Mouse (Mus musculus): ENCODE data around the gene Atp8b3.
A peak's percentile ranks its signal among the peaks of the same experiment; 100 is the strongest.

Atp8b3 gene

DNA sequence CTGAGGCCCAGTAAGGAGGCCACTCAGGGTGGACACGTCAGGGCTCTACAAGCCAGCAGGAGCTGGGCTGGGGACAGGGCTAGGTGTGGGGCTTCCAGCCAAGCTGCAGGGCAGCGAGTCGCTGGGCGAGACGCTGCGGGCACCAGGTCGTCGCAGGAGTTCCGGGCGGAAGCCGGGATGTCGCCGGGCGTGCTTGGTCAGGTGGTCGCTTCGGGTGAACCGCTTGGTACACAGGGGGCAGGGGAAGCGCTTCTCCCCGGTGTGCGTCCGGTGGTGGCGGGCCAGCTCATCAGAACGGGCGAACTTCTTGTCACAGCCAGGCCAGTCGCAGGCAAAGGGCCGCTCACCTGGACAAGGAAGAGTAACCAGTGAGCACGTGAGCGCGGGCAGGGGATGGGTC lies 30.0 kb upstream of the Atp8b3 start:
- DNase-seq (ENCODE audit: low spot score in 2 of 2), result no peak

DNA sequence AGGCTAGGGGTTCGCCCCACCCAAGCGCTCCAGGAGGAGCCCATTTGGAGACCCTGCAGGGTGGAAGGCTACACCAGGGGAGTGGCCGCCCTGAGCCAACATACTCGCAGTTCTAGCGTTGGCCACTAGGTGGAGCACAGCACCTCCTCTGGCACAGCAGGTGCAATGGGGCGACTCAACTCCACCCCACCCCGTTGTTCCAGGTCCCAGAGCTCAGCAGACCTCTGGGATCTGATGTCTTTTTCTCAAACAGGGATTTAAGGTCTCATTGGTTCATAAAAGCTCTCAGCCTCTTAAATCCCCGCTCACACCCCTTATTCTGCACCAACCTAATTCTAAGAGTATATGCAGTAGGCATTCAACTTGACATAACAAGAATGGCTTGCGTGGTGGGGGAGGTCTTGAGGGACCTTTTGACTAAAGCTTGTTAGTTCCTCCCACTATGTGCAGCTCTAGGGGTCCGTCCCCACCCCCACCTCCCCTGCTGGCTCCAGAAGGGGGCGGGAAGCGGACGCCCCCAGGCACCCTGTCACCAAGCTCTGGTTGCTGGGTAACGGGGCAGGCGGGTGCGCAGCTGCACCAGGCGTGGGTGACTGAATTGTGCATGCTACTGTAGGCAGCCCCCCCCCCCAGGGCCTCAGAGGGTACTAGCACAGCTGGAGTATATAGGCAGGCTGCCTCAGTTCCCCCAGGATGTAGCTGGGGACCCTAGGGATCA lies 27.6 kb upstream of the Atp8b3 start:
- DNase-seq (ENCODE audit: low spot score in 2 of 2), result peak; percentile 76 to 86

DNA sequence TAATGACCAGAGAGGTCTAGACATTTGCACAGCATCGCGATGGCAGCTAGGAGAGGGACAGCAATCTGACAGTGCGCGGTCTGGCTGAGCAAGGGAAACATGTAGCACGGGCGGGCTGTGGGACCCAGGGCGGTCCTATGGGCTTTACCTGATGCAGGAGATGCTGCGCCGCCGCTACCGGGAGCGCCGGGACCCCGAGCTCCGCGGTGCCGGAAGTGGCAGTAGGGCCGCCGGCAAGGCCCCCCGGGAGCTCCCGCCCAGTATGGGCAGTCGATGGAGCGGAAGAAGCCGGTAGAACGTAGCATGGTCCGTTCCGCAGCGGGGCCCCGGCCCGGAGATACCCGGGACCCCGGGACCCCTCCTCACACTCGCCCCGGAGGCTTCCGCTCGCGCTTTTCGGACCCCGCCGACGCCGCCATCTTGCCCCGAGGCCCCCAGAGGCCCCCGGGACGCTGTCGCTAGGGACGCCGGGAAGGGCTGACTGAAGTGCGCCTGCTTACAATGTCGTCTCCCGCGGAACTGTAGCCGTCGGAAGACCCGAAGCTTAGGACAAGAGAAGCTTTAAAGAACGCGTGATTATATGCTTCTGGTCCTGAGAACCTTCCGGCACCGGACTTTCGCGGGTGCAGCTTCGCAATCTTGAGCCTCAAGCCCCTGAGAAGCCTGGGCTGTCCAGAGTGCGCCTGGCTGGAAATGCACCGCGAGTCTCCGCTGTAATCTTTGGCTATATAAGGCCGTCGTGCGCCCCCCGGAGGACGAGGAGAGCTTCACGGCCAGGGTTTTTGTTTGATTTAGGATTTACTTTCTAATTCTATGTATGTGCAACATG lies 22.4 kb upstream of the Atp8b3 start, which contains the start of gene Rexo1:
TSS of gene Rexo1 (minus strand) at position 445 of the 829 bp plus-strand sequence.
- peak; percentile 87 to 94 for DNase-seq (ENCODE audit: low spot score in 2 of 2)

DNA sequence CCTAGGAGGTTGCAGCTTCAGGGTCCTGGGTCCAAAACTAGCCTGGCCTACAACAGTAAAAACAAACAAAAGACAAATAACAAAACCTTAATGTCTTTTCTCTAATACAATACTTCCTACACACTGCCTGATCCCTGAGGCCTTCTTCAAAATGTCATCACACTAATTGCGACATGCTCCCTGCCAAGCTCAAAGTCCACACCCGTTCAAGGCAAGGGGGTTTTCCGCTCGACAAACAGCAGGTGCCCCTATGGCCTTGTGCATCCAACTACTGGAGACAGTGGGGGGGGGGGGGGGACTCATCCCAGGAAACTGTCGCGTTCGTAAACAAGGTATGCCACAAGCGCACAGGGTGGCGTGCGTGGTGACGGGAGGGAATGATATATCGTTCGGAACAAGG lies 21.7 kb upstream of the Atp8b3 start:
- DNase-seq (ENCODE audit: low spot score in 2 of 2), result no peak

DNA sequence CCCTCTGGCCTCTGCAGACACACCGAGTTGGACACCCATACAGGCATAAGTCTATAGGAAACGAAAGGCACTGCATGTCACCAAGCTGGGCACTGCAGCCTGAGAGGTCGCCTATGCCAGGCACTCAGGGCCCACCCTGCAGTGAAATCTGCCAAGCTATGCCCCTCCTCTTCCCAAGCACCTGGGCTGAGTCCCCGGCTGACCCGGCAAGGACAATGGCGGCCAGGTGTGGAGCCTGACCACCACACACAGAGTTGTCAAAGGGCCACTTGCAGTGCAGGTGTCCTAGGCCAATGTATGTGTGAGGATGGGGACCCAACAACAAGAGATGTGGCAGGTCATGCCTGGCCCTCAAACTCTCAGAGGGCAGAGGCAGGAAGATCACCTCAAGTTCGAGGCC lies 20.5 kb upstream of the Atp8b3 start:
- no peak for DNase-seq (ENCODE audit: low spot score in 2 of 2)

DNA sequence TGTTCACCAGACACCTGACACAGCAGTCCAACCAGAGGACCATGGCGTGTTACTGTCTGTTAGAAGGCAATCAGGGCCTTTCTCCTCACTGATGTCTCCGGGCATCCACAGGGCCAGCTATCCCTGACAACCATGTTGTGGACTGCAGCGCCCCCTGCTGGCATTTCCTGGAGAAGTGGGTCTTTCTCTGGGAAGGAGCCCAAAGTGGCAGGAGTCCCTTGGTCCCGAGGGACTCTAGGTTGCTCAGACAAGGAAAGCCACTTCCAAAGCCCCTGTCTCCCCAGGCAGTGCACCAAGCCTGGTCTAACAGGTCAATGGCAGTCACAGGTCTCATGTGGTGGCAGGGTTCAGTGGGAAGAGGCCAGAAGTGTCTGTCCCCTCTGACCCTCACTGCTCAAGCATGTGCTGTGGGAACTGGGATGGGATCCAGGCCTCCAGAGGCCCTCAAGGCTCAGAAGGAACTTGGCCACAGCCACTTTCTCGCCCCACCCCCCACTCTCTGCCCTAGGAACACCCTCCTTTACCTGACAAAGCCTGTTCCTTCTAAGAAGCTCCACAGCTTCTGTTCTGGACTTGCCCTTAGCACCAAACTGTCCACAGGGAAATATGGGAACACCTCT lies 18.5 kb upstream of the Atp8b3 start:
- DNase-seq (ENCODE audit: low spot score in 2 of 2), result peak in 1 of 2 experiments; percentile 65

DNA sequence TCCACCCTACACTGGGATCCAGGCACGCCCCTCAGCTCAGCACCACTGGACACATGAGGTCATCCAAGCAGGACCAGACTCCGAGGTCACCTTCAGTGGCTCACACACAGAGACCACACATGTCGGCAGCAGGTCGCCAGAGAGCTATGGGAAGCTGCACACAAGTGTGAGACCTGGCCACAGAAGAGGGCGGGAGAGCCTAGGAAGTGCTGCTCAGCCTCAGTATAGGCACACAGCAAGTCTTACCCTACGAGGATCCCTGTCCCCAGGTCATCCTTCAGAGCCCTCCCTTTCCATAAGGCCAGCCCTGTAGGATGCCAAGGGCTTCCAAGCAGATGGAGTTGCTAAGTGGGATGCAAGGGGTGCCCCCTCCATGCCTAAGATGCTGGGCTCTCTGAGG lies 15.1 kb upstream of the Atp8b3 start:
- DNase-seq (ENCODE audit: low spot score in 2 of 2), result no peak

DNA sequence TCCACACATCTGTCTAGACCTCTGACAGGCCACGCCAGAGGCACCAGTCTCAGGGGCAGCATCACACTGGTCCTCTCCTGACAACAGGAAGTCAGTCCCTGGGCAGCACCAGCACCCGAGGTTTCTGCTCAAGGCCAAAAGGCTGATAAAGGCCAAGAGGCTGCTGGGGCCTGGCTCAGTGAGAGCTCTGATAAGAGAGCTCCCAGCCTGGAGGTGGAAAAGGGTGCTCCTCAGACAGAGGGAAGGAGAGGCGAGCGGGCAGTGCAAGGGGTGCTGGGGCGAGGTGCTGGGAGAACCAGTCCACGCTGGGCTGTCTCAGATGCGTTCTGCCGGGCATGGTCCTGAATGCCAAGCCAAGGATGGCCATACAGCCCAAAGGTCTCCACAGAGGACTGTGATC lies 14.7 kb upstream of the Atp8b3 start:
- no peak for DNase-seq (ENCODE audit: low spot score in 2 of 2)

DNA sequence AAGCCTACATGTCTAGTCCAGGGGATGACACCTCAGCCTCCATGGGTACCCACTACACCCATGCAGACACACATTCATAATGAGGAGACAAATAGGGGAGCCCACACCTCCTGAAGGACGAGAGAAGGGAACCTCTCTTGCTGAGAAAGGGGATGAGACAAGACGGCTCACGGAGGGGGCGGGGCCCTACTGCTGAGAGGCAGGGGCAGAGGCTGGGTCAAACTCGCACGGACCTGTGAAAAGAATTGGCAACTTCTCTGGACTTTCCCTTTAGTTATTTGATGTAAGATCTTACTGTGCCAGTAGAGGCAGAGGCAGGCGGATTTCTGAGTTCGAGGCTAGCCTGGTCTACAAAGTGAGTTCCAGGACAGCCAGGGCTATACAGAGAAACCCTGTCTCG lies 13.4 kb upstream of the Atp8b3 start:
- DNase-seq (ENCODE audit: low spot score in 2 of 2), result no peak

DNA sequence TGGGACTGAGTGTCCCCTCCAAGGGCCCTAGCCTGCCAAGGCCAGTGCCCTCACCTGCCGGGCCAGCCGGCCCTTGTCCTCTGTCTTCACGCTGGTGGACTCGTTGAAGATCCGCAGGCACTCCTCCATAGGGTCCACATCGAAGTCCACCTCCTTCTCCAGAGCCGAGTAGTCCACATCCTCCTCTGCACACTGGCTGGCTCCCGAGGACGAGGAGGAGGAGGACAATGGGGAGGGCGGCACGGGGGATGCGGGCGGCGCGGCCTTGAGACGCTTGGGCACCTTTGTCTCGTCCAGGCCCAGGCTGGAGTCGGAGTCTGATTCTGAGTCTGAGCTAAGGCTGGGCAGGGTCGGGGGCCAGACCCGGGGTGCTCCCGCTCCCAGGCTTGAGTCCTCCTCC lies 10.4 kb upstream of the Atp8b3 start:
- DNase-seq (ENCODE audit: low spot score in 2 of 2), result no peak

DNA sequence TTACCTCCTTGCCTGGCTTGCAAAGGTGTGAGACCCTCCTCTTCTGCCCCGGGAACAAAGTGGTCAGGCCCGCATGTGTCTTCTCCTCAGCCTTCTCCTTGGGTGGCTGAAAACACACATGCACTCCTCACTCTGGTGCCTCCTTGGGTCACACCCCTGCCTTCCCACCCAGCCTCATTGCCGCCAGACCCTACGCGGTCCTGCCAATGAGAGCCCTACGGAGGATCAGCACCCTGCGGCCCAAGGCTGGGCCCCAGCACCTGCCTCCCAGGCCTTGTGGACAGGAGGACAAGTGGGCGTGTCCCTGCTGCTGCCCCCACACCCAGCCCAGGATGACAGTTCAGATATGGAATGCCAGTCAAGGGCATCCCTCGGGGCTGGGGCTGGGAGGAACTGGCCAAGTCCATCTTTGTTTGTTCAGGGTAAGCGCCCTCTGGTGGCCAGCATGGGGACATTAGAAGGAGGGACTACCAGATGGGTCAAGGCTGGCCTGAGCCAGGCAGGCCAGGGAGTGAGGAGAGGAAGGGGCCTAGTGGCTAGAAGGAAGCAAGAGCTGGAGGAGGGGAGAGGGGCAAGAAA lies 9.6 kb upstream of the Atp8b3 start:
- peak in 1 of 2 experiments; percentile 36 for DNase-seq (ENCODE audit: low spot score in 2 of 2)

DNA sequence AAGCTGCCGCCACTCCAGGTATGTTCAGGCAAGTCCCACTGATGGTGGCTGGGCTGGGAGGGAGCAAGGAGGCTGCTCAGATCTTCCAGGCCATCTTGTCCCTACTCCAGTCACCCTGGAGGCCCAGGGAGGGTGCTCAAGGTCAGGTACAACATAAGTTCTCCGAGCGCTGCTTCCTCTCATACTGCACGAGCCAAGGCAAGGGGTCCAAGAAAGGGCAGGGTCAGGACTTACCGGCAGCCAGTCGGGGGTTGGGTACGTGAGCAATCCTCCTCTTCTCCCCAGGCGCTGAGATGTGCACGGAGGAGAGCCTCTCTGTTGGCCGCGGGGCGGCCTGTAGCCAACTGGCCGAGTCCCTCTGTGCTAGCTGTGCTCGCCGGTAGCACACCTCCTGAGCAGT lies 8.6 kb upstream of the Atp8b3 start:
- no peak for DNase-seq (ENCODE audit: low spot score in 2 of 2)

DNA sequence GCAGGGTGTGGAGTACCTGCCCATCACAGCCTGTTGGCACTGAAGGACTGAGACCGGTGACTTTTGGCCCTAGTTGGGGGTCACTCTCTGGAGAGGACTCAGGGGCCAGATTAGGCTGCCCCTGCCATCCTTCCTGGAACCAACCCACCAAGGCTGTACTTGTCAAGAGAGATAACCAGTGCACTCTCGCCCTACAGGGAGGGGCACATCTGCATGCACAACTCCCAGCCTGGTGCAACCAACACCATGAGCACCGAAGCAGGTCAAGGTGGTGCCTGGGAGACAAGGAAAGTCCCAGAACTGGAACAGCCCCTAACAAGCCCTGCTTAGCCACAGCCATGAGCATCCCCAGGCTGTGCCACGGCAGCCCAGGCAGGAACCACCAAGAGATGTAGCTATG lies 8.0 kb upstream of the Atp8b3 start:
- DNase-seq (ENCODE audit: low spot score in 2 of 2), result no peak

DNA sequence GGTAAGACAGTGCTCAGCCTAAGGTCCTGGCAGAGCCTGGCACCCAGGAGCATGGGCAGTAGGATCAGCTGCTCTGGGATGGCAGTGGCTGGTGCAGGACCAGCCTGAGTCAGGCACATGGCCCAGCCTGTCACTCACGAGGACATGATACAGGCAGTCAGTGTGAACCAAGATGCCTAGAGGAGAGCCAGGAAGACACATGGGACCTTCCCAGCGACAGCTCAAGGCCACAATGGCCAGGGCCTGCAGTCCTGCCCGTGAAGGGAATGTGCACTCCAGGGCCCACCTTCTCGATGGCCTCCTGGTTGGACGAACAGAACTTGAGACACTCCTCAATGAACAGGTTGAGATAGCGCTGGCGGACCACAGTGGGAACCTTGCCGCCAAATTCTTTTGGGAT lies 6.7 kb upstream of the Atp8b3 start:
- no peak for DNase-seq (ENCODE audit: low spot score in 2 of 2)

DNA sequence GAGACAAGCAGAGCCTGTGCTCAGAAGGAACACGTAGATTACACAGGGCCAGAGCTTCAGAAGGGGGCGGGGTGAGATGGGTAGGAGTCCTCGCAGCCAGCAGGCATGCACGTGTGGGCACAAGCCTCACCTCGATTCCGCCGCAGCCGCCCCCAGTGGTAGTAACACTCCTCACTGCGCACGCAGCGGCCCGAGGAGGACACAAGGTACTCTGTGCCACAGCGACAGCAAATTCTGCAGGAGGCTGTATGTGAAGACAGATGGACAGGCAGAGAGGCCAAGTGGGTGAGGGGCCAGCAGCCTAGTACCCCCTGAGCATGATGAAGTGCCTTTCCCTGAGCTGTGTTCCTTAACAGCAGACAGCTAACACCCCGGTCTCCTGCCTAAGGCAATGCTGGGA lies 4.9 kb upstream of the Atp8b3 start:
- DNase-seq (ENCODE audit: low spot score in 2 of 2), result no peak

DNA sequence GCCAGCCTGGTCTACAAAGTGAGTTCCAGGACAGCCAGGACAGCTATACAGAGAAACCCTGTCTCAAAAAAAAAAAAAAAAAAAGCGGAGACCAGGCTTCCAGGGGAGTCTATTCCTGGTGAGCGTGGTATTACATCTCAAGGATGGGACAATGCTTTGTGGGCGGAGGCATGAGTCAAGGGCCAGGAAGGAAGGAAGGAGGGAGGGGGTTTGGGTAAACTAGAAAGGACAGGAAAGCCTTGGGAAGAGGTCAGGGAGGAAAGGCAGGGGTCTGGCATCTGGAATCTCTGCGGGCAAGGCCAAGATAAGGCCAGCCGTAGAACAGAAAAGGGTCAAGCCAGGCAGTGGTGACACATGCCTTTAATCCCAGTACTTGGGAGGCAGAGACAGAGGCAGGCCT lies 569 bp upstream of the Atp8b3 start:
- no peak for DNase-seq (ENCODE audit: low spot score in 2 of 2)

DNA sequence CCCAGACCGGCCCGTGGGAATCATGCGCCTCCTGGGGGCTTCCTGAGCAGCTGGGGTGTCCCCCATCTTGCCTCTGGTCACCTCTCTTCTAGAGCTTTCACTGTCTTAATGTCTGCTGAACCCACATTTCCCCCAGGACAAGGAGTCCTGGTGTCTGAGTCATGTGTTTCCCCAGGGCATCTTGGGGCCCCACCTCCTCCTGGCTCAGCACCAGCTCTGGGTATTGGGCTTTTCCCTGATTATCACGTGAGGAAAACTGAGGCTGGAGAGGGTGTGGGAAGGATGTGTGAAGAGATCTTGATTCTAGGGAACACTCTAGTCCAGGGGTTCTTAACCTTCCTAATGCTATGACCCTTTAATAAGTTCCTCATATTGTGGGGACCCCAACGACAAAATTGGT lies 744 bp downstream of the Atp8b3 start:
- no peak for DNase-seq (ENCODE audit: low spot score in 2 of 2)

DNA sequence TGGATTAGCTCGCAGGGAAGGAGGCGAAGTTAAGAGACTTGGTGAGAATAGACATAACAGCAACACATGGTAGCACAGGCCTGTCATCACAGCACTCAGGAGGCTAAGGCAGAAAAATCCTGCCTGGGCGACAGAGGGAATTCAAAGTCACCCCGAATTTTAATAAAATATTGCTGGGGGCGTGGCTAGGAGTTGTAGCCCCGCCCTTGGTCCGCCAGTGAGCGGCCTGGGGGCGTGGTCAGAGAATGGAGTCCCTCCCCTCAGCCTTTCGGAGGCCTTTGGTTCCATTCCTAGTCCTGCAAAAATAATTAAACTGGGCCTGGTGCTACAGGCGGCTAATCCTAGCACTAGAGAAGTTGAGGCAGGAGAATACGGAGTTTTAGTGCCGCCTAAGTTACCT lies 3.2 kb downstream of the Atp8b3 start:
- no peak for DNase-seq (ENCODE audit: low spot score in 2 of 2)

DNA sequence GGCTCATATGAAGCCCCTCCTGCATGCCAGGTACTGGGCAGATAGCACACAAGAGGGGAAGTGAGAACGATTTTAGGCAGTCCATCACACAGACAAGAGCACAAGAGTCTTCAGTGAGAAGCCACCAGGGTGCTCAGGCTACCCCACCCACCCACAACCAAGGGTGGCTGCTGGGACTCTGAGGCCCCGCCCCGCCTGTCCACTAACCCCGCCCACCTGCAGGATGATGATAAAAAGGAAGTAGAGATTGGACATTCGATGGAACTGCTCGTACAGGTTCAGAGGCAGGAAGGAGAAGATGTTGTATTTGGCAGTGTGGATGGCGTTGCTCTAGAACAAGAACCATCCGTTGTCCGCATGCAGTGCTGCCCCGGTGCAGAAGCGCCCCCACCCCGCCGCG lies 3.9 kb downstream of the Atp8b3 start:
- DNase-seq (ENCODE audit: low spot score in 2 of 2), result no peak

DNA sequence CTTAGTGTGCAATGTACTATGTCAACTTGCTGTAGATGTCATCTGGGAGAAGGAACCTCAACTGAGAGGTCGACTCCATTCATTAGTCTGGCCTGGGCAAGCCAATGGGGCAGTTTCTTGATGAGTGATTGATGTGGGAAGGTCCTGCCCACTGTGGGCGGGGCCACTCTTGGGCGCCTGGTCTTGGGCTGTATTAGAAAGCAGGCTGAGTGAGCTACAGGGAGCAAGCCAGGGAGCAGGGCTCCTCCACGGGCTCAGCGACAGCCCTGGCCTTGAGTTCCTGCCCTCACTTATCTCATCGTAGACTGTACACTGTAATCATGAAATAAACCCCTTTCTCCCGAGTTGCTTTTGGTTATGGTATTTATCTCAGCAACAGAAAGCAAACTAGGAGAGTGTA lies 5.2 kb downstream of the Atp8b3 start:
- DNase-seq (ENCODE audit: low spot score in 2 of 2), result no peak

DNA sequence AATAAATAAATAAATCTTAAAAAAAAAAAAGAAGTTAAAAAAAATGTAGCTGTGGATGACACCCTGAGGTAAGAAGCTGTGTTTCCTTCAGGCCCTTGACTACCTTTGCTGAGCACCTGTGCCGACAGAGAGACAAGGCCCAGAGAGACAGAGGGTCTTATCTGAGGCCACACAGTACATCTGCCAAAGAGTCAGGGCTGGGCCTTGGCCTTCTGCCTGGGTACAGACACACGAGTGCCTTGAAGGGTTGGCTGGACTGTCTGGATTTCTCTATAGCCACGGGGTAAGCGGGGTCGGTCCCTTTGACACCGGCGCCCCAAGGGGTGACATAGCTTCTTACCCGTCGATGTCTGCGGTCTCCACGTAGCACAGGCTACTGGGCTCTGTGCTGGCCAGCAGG lies 6.1 kb downstream of the Atp8b3 start:
- DNase-seq (ENCODE audit: low spot score in 2 of 2), result no peak

DNA sequence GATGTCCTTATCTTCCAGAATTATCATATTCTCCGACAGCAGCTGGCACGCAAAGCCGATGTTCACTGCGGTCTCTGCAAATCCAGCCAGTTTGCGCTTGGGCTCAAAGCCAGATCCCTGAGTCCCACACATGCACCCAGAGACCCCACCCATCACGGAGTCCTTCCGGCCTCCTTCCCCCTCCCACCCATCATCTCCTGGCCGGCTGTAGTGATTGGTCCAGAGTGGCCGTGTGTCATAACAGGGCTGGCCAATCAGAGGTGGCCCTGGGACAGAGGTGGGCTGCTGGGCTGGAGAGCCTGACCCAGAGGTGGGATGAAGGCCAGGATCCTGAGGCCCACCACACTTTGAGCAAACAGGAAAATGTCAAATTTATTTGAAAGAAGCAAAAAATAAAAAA lies 12.8 kb downstream of the Atp8b3 start:
- no peak for DNase-seq (ENCODE audit: low spot score in 2 of 2)

DNA sequence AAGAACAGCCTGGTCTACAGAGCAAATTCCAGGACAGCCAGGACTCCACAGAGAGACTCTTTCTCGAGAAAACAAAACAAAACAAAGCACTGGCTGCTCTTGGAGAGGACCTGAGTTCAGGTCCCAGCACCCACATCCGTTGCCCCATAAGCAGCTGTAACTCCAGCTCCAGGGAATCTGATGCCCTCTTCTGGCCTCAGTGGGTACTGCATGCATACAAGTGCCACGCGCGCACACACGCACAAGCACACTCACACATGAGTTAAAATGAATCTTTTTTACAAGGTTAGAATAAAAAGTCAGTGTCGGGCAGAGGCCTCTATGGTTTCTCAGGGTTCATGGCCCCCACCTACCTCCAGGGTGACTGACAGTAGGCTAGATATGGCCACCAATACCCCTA lies 15.6 kb downstream of the Atp8b3 start:
- no peak for DNase-seq (ENCODE audit: low spot score in 2 of 2)
